Comparison of ENCODE assay signal across 8 mouse cellular contexts in genomic region chr9:24503858-24504219, GRCm38 (mm10). TPM values are rescaled to one million over a fixed set of nuclear protein-coding genes. Genes with fewer than 3 reads are reported as not detected.
DNase-seq lines count a peak whose midpoint lies in the region; ATAC-seq and TF ChIP-seq lines count a peak whose summit lies in the region.

No protein-coding gene starts in this region.

- H3K27me3 ChIP-seq in erythroblast, embryonic 14.5 days (ENCODE audit: control insufficient read depth): no peaks in the 10 kb centered on the region
- no peaks in the 10 kb centered on the region for H3K27me3 ChIP-seq in forebrain, embryonic 11.5 days (ENCODE audit: control insufficient read depth, insufficient read depth, low read length)
- H3K27me3 ChIP-seq in limb, embryonic 10.5 days (ENCODE audit: low read depth, poor library complexity, severe bottlenecking): no peaks in the 10 kb centered on the region
- H3K27me3 ChIP-seq in neural tube, embryonic 14.5 days (ENCODE audit: control insufficient read depth, insufficient read depth, low read length): no peaks in the 10 kb centered on the region

- H3K27ac ChIP-seq in ES-E14 (ENCODE audit: insufficient read depth, low read depth, low read length, poor library complexity, severe bottlenecking): no peak overlapping the region
- peak overlapping the region; percentile 75; the same call in 1 of the 2 replicates for H3K27ac ChIP-seq in forebrain, embryonic 11.5 days (ENCODE audit: low read depth, low read length)
- peak overlapping the region; percentile 93 for H3K27ac ChIP-seq in limb, embryonic 10.5 days
- no peak overlapping the region for H3K27ac ChIP-seq in neural tube, embryonic 14.5 days (ENCODE audit: low read depth, low read length)

- H3K4me2 ChIP-seq in forebrain, embryonic 11.5 days (ENCODE audit: low read depth, low read length, severe bottlenecking): peak overlapping the region; percentile 61
- peak overlapping the region; percentile 75 for H3K4me2 ChIP-seq in neural tube, embryonic 14.5 days (ENCODE audit: low read depth, low read length)

- 18% methylated on average over 5 of the region's 5 CpGs for WGBS in forebrain, embryonic 11.5 days
- 33% methylated on average over 5 of the region's 5 CpGs for WGBS in limb, embryonic 10.5 days
- WGBS in neural tube, embryonic 14.5 days: 11% methylated on average over 5 of the region's 5 CpGs

- H3K9me3 ChIP-seq in erythroblast, embryonic 14.5 days (ENCODE audit: control insufficient read depth, low read length): no peaks in the 10 kb centered on the region
- no peaks in the 10 kb centered on the region for H3K9me3 ChIP-seq in ES-E14 (ENCODE audit: control insufficient read depth, insufficient read depth, low read depth, low read length)
- H3K9me3 ChIP-seq in forebrain, embryonic 11.5 days (ENCODE audit: control insufficient read depth, low read length): no peaks in the 10 kb centered on the region
- no peaks in the 10 kb centered on the region for H3K9me3 ChIP-seq in limb, embryonic 10.5 days (replicated peaks)
- no peaks in the 10 kb centered on the region for H3K9me3 ChIP-seq in neural tube, embryonic 14.5 days (ENCODE audit: control insufficient read depth, low read length)

- peaks cover 3% of the 10 kb centered on the region for H3K36me3 ChIP-seq in erythroblast, embryonic 14.5 days (ENCODE audit: control insufficient read depth)
- no peaks in the 10 kb centered on the region for H3K36me3 ChIP-seq in ES-E14 (ENCODE audit: control insufficient read depth, insufficient read depth, low read length, poor library complexity, severe bottlenecking)
- H3K36me3 ChIP-seq in forebrain, embryonic 11.5 days (ENCODE audit: control insufficient read depth, insufficient read depth, low read length): no peaks in the 10 kb centered on the region
- H3K36me3 ChIP-seq in limb, embryonic 10.5 days: no peaks in the 10 kb centered on the region
- no peaks in the 10 kb centered on the region for H3K36me3 ChIP-seq in neural tube, embryonic 14.5 days (ENCODE audit: control insufficient read depth, insufficient read depth, low read length)

- no peak for ATAC-seq in erythroblast, adult 5-6 weeks (replicated peaks; ENCODE audit: low FRiP score, poor library complexity, severe bottlenecking)
- ATAC-seq in forebrain, embryonic 11.5 days (replicated peaks; ENCODE audit: low FRiP score): no peak
- ATAC-seq in neural tube, embryonic 14.5 days (ENCODE audit: low read depth): no peak

- H3K4me1 ChIP-seq in erythroblast, embryonic 14.5 days (ENCODE audit: control insufficient read depth): peaks cover 44% of the 10 kb centered on the region
- peaks cover 0 to 3% of the 10 kb centered on the region in 2 experiments; a peak in 3 of 4 replicates for H3K4me1 ChIP-seq in ES-E14 (ENCODE audit: control insufficient read depth in 2 of 2, insufficient read depth in 2 of 2, low read length in 2 of 2, poor library complexity in 1 of 2)
- peaks cover 8% of the 10 kb centered on the region; the same call in 1 of the 2 replicates for H3K4me1 ChIP-seq in forebrain, embryonic 11.5 days (replicated peaks; ENCODE audit: control insufficient read depth, insufficient read depth, low read length)
- peaks cover 13% of the 10 kb centered on the region for H3K4me1 ChIP-seq in limb, embryonic 10.5 days
- 0 out of 2 replicates have a peak, but pooled peaks cover 2% of the 10 kb centered on the region for H3K4me1 ChIP-seq in neural tube, embryonic 14.5 days (ENCODE audit: control insufficient read depth, insufficient read depth, low read length)

- DNase-seq in ES-E14 (ENCODE audit: low read depth, low spot score): no peak
- DNase-seq in forebrain, embryonic 11.5 days (ENCODE audit: low spot score): no peak
- no peak for DNase-seq in limb, embryonic 10.5 days (ENCODE audit: low spot score)
- no peak for DNase-seq in left cerebral cortex, adult 11 months (ENCODE audit: low spot score)
- no peak for DNase-seq in urinary bladder, adult 2 months (ENCODE audit: low spot score)

- in situ Hi-C loops in ES-E14 (cut with MboI; ENCODE audit: low sequenced_read_pairs in 2 of 2, unreplicated experiment in 2 of 2): loop anchor here in 1 of 2 experiments (25.0 kb wide), 1 partner anchor 367 kb away; no protein-coding TSS in a partner anchor

- H3K4me3 ChIP-seq in erythroblast, embryonic 14.5 days (replicated peaks): peak overlapping the region; percentile 85
- H3K4me3 ChIP-seq in ES-E14 (ENCODE audit: insufficient read depth in 1 of 2, low read depth in 1 of 2, low read length in 2 of 2, poor library complexity in 1 of 2, severe bottlenecking in 1 of 2): peak overlapping the region; percentile 80 to 94
- peak overlapping the region; percentile 73 for H3K4me3 ChIP-seq in forebrain, embryonic 11.5 days (ENCODE audit: low read depth, low read length)
- peak overlapping the region; percentile 77 for H3K4me3 ChIP-seq in limb, embryonic 10.5 days
- H3K4me3 ChIP-seq in neural tube, embryonic 14.5 days (ENCODE audit: low read depth, low read length): peak overlapping the region; percentile 70

- H3K9ac ChIP-seq in ES-E14 (ENCODE audit: insufficient read depth, low read depth, low read length, poor library complexity, severe bottlenecking): peak overlapping the region; percentile 72; the same call in 1 of the 2 replicates
- H3K9ac ChIP-seq in forebrain, embryonic 11.5 days (ENCODE audit: low read length): peak overlapping the region; percentile 64
- 0 out of 2 replicates have a peak overlapping the region, but pooled peaks have one; percentile 37 for H3K9ac ChIP-seq in neural tube, embryonic 14.5 days (replicated peaks; ENCODE audit: low read depth, low read length)

TF ChIP-seq in ES-E14, 5 proteins besides CTCF, POLR2A, EP300 and RAD21:
- TF ChIP-seq ZNF384 (IDR thresholded peaks at IDR 0.05; ENCODE audit: low read depth, low read length) (no peak), HCFC1 (IDR thresholded peaks at IDR 0.05; ENCODE audit: borderline replicate concordance, insufficient read depth, low read length) (no peak), ZC3H11A (IDR thresholded peaks at IDR 0.05; ENCODE audit: borderline replicate concordance, low read depth, low read length) (no peak), MAFK (IDR thresholded peaks at IDR 0.05; ENCODE audit: insufficient read depth, low read depth, low read length) (no peak), CHD2 (IDR thresholded peaks at IDR 0.05; ENCODE audit: low read depth, low read length) (no peak)

RNA-seq across cellular contexts. Expression of gene Dpy19l1, which starts 0.9 kb away (rescaled TPM):
- 0.31 and 0.51 TPM in 2 replicates for polyA plus RNA-seq in erythroblast, embryonic 14.5 days (2012)
- total RNA-seq in erythroblast, adult 5-6 weeks (2015; ENCODE audit: low replicate concordance): 17.1 and 21.1 TPM in 2 replicates
- 17.6 and 21.0 TPM in 2 replicates for total RNA-seq in erythroblast, adult 5-6 weeks (2017; ENCODE audit: low replicate concordance)
- total RNA-seq in ES-E14 (2012; rRNA removed): 54.1 and 72.3 TPM in 2 replicates
- polyA plus RNA-seq in forebrain, embryonic 11.5 days (2014; fragmentation: Nextera tagmentation; extraction: Ambion mirVana): 21.5 and 24.2 TPM in 2 replicates
- 8.6 and 9.7 TPM in 2 replicates for polyA plus RNA-seq in limb, embryonic 10.5 days (2016; fragmentation: Nextera tagmentation; extraction: Ambion mirVana)
- polyA plus RNA-seq in neural tube, embryonic 14.5 days (2014; fragmentation: Nextera tagmentation; extraction: Ambion mirVana): 12.7 and 13.1 TPM in 2 replicates
- polyA plus RNA-seq in urinary bladder, adult 2 months (2012; rRNA removed): 17.8 and 18.4 TPM in 2 replicates

Comparison
In these comparisons a context has a peak if more than half of its experiments do, and no peak if none do; other contexts are left out.
1. H3K27ac ChIP-seq: peak in forebrain, embryonic 11.5 days (single experiment) and limb, embryonic 10.5 days (single experiment); none in ES-E14 (single experiment) and neural tube, embryonic 14.5 days (single experiment).
2. Peak in every context shown above with its lines, with median percentiles within 50 percentile points of each other: H3K4me3 ChIP-seq and H3K9ac ChIP-seq.